Mouse (Mus musculus): ENCODE measurements at regions not wholly inside any gene's neighbourhood (a gene's known extent, or its start where the extent isn't known, plus 50 kb on each side); places are given as distances from the start of the nearest gene placed in this dataset.
A peak's percentile ranks its signal among the peaks of the same experiment; 100 is the strongest.

DNA sequence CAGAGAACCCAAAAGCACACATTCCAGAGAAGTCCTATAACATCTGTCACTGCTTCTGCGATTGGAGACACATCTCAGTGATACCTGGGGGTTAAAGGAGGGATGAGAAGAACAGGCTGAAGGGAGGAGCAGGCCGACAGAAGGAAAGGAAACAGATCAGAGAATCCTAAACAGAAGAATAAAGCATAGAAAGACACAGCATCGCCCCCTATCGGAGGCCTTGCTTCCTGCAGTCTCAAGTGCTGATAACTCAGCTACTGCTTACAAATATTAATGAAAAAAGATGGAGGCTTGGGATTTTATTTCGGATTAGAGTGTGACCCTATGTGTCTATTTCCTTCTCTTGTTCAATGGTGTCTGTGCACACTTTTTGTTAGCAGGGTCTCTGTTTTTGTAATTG lies 255.6 kb upstream of the Gm5148 start:
- DNase-seq (ENCODE audit: extremely low read depth, low read depth, low spot score), result no peak

GRCm38 (mm10) chr3:37978481-37978880 lies 254.2 kb upstream of the Gm5148 start:
- peak; percentile 50 for DNase-seq (ENCODE audit: extremely low read depth, low read depth, low spot score)

GRCm38 (mm10) chr3:37977453-37977852 lies 253.2 kb upstream of the Gm5148 start:
- DNase-seq (ENCODE audit: extremely low read depth, low read depth, low spot score), result no peak

DNA sequence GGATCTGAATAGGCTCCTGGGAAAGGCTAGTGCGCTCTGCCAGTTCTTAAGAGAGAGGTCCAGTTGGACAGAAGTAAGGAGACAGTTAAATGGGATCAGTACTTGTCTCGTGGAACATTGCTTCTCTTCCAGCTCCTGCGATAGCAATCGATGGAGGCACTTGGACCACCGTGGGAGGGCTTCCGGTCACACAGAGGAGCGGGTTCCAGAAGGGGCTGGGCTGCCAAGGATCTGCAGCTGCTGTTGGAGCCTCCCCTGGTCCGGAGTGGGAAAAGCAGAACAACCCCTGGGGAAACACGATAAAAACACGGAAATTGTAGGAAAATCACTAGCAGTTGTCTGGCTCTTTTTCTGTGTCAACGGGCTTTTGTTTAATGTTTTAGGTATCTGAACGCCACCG lies 252.3 kb upstream of the Gm5148 start:
- no peak for DNase-seq (ENCODE audit: extremely low read depth, low read depth, low spot score)

DNA sequence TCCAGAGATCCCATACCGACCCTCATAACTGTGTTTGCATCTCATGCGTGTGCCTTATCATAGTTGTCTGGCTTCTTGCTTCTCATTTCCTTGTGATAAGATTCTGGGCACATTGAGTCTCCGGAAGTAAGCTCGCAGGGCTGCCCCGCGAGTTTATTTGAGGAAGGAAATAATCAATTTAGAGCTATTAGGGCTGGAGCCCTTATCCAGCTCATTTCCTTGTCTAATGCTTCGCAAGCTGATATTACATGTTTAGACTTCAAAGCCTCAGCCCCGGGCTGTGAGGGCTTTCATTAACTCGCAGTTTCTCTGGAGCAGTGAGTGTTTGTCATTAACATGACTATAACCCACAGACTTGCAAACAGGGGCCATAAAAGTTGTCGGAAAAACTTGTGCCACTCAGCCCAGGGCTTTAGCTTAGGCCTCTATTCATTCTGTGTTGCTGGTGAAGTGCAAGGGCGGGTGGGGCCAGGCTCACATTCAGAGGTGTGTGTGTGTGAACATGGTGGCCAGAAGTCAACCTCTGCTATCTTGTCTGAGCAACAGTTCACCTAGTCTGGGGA lies 251.0 kb upstream of the Gm5148 start:
- no peak for DNase-seq (ENCODE audit: extremely low read depth, low read depth, low spot score)

GRCm38 (mm10) chr3:37972931-37973330 lies 248.6 kb upstream of the Gm5148 start:
- no peak for DNase-seq (ENCODE audit: extremely low read depth, low read depth, low spot score)

DNA sequence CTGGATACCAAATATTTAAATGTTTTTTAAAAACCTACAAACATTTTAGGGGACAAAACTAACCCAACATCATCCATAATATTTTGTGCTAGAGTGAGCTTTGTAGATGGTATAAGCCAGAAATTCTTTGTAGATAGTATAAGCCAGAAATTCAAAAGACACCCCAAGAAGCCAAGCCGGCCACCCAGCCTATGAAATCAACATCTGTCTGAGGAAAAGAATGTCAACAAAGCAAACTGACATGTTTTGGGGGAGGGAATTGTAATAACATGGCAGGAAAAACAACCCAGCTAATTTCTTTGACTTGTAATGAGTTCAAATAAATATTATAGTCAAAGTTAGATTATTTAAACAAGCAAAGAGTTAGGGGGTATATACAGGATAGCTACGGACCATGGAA lies 246.9 kb upstream of the Gm5148 start:
- no peak for DNase-seq (ENCODE audit: extremely low read depth, low read depth, low spot score)

DNA sequence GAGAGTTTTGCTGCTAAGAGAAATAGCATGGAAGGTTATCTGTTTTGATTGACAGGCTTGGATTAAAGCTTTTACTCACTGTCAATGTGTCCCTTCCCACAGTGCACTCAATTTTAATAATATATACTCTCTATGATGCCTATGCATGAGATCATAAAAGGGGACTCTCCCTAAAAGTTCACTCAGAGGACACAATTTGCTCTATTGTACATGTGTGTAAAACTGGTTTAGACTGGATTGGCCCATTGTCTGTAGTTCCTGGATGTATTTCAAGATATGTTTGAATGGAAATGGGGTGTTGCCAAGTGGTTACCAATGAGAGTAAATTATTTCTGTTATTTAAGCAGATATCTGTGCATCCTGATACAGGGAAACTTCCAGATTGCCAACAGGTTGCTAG lies 244.4 kb upstream of the Gm5148 start:
- no peak for DNase-seq (ENCODE audit: extremely low read depth, low read depth, low spot score)

DNA sequence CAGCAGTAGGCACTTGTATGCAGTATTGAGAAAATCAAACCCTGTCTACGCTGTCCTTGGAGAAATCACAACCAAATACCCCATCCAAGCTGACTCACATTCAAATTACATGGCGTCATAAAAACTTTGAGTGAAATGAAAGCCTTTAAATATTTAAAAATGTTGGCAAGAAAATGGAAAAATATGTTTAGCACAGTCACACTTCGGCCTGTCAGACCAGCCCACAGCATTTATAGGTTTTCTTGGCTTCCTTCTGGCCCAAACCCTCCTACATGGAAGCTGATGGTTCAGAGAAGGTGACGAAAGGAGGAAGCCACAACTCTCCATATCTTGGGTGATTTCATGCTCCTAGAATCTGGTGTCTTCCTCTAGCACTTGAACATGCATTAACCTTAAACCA lies 240.9 kb upstream of the Gm5148 start:
- no peak for DNase-seq (ENCODE audit: extremely low read depth, low read depth, low spot score)

GRCm38 (mm10) chr3:37964083-37964482 lies 239.8 kb upstream of the Gm5148 start:
- DNase-seq (ENCODE audit: extremely low read depth, low read depth, low spot score), result no peak

DNA sequence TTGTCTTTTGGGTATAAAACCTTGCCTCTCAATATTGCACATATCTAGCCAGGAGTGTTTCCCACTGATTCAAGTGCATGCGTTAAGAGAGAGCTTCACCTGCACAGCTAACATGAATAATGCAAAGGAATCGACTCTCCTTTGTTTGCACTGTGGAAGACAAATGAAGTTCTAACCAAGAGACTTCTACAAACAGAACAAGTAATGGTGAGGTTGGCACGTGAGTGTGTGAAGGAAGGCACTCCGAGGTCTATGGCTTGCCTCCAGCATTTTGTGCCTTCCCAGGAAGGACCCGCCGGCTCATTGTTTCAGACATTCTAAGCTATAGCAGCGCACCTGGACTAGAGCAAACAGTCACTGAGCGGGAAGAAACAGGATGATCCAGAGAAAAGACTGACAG lies 238.5 kb upstream of the Gm5148 start:
- DNase-seq (ENCODE audit: extremely low read depth, low read depth, low spot score), result no peak

GRCm38 (mm10) chr3:37962043-37962810 lies 237.9 kb upstream of the Gm5148 start:
- DNase-seq (ENCODE audit: extremely low read depth, low read depth, low spot score), result no peak

DNA sequence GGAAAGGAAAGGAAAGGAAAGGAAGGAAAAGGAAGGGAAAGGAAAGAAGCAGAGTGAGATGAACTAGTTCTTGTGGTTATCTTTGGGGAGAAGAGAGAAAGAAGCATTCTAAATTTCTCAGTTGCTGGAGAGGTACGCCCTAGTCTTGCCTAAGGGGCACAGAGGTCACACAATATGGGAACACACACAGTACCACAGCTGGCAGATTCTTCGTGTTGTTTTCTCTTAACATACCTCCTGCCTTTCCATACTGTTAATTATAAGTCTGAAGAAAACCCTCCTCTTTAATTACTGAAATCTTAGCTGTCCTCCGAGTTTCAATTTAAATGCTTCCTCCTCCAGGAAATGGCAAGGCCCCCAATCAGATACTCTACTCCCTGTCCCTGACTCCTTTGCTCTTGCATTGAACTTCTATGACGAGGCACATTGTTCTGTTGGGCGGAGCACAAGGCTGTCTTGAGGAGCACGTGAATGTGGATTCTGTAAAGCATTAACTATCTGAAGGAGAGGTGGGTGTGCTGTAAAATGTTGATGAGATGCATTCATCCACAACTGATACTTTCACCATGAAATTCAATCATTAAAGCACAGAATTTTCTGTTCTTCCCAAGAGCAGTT lies 234.2 kb upstream of the Gm5148 start:
- no peak for DNase-seq (ENCODE audit: extremely low read depth, low read depth, low spot score)

DNA sequence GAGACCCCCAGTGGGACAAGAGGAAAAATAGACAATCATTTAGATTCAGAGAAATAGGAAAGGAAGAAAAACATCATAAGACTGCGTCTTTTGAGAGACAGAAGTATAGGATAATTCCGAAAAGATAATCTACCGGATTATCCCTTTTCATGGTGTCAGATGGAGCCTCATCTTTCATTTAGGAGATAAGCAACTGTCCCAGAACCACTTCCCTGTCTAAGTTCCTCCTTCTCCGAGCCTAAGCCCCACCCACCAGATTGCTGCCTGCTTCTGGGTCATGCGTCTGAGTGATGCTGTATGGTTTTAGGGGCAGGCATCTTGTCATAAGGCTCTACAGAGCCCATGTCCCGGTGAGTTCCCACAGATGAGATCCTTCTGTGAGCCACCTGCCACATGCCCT lies 232.3 kb upstream of the Gm5148 start:
- no peak for DNase-seq (ENCODE audit: extremely low read depth, low read depth, low spot score)

GRCm38 (mm10) chr3:37952891-37953290 lies 228.6 kb upstream of the Gm5148 start:
- DNase-seq (ENCODE audit: extremely low read depth, low read depth, low spot score), result no peak

DNA sequence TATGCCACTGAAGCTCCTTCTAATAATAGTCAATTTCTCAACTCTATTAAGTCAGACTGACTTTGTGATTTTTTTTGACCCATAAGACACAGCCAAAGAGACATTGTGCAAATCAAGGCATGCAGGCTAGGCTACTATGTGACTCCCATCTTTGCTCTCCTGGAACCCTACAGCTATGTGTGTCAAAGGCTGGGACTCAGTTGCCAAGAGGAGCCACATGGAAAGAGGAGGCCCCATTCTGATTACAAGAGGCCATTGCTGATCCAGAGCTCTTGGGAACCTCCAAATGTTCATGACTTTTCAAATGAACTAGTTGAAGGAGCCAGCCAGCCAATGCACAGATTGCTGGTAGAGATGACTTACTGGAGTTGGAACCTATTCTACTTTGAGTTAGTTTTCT lies 228.0 kb upstream of the Gm5148 start:
- DNase-seq (ENCODE audit: extremely low read depth, low read depth, low spot score), result no peak

DNA sequence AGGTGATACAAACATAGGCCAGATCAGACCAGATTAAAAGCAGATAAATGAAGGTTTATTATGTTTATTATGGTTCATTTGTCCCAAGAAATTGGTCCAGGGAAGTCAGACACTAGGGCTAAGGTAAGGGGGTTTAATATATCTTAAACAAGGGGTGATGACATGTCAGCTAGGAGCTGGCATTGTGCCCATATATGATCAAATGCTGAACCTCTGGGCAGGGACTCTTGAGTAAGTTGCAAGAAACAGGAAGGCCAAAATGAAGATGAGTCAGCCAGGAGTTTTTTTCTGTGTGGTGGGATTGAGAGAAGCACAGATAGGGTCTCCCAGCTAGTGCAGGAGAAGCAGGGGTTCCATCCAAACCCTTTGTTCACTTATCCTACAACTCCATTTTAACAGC lies 219.4 kb upstream of the Gm5148 start:
- no peak for DNase-seq (ENCODE audit: extremely low read depth, low read depth, low spot score)

- DNase-seq (ENCODE audit: extremely low read depth, low read depth, low spot score), result no peak
Observed at GRCm38 (mm10) chr3:37940016-37940415, 215.7 kb upstream of the Gm5148 start.

GRCm38 (mm10) chr3:37938870-37939269 lies 214.6 kb upstream of the Gm5148 start:
- DNase-seq (ENCODE audit: extremely low read depth, low read depth, low spot score), result no peak

- no peak for DNase-seq (ENCODE audit: extremely low read depth, low read depth, low spot score)
Observed at GRCm38 (mm10) chr3:37938284-37938596, 213.9 kb upstream of the Gm5148 start.

- DNase-seq (ENCODE audit: extremely low read depth, low read depth, low spot score), result no peak
Observed at GRCm38 (mm10) chr3:37937381-37938283, 213.3 kb upstream of the Gm5148 start.
